Mouse (Mus musculus) layer of hippocampus, adult 11-12 months (tissue): ENCODE results near the gene Lin37.
A peak's percentile ranks its signal among the peaks of the same experiment; 100 is the strongest.

Source experiments
- DNase-seq: peaks from one replicate; pipeline ENCODE4 v3.0.0; 2022; ENCODE audit warnings: low spot score

Gene Lin37

GRCm38 (mm10) chr7:30552102-30553020, 7.3 kb downstream of the Lin37 start, which contains the start of the genes Hspb6 and Proser3:
TSS of gene Hspb6 (plus strand) at chr7:30552178.
TSS of gene Proser3 (minus strand) at chr7:30552299.
- peak; percentile 99 for DNase-seq

- no peak for DNase-seq
Measured at GRCm38 (mm10) chr7:30551445-30552101, 8.1 kb downstream of the Lin37 start.

- no peak for DNase-seq
Measured at GRCm38 (mm10) chr7:30550603-30551002, 9.0 kb downstream of the Lin37 start.

- no peak for DNase-seq
Measured at GRCm38 (mm10) chr7:30549880-30550279, 9.8 kb downstream of the Lin37 start.

- no peak for DNase-seq
Measured at GRCm38 (mm10) chr7:30544327-30544726, 15.3 kb downstream of the Lin37 start.

GRCm38 (mm10) chr7:30540572-30540971, 19.1 kb downstream of the Lin37 start:
- DNase-seq: no peak

GRCm38 (mm10) chr7:30534633-30535577, 24.7 kb downstream of the Lin37 start, which contains the start of gene Arhgap33:
TSS of gene Arhgap33 (minus strand) at chr7:30535060.
- peak; percentile 98 for DNase-seq

- no peak for DNase-seq
Measured at GRCm38 (mm10) chr7:30533941-30534632, 25.6 kb downstream of the Lin37 start.

- peak; percentile 54 for DNase-seq
Measured at GRCm38 (mm10) chr7:30532931-30533330, 26.7 kb downstream of the Lin37 start.

GRCm38 (mm10) chr7:30531291-30531815, 28.3 kb downstream of the Lin37 start:
- peak; percentile 46 for DNase-seq

GRCm38 (mm10) chr7:30526981-30527380, 32.7 kb downstream of the Lin37 start:
- DNase-seq: no peak

- no peak for DNase-seq
Measured at GRCm38 (mm10) chr7:30526399-30526798, 33.2 kb downstream of the Lin37 start.

GRCm38 (mm10) chr7:30525954-30526353, 33.7 kb downstream of the Lin37 start:
- no peak for DNase-seq

- no peak for DNase-seq
Measured at GRCm38 (mm10) chr7:30524487-30524886, 35.2 kb downstream of the Lin37 start.

GRCm38 (mm10) chr7:30522871-30523270, 36.8 kb downstream of the Lin37 start:
- DNase-seq: no peak

- no peak for DNase-seq
Measured at GRCm38 (mm10) chr7:30520856-30521255, 38.8 kb downstream of the Lin37 start.

- DNase-seq: no peak
Measured at GRCm38 (mm10) chr7:30520396-30520795, 39.2 kb downstream of the Lin37 start.

- no peak for DNase-seq
Measured at GRCm38 (mm10) chr7:30518325-30518724, 41.3 kb downstream of the Lin37 start.

GRCm38 (mm10) chr7:30515003-30515760, 44.5 kb downstream of the Lin37 start:
- no peak for DNase-seq

GRCm38 (mm10) chr7:30508061-30508460, 51.6 kb downstream of the Lin37 start:
- no peak for DNase-seq
